Mouse (Mus musculus): ENCODE measurements around the gene Ip6k3. TPM values are rescaled to one million over a fixed set of nuclear protein-coding genes. Genes with fewer than 3 reads are reported as not detected.

The Ip6k3 gene
- polyA plus RNA-seq, 1 experiment from 2014 or later, result 0.21 TPM

DNA sequence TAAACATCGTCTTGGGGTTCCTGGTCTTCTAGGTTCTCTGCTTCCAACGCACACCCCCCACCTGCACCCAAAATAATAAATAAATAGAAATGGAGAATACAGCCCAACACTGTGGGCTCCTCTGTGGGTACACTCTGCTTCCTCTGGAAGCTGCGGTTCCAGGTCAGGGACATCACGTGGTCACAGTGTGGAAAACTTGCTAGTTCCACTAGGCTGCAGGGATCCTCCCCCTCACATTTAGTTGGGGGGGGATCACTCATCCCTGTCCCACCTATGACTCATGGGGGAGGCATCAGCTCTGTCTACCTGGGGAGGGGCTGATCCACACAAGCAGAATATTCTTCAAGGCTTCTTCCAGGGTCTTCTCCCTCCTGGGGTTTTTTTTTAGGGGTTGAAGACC, 23.4 kb downstream of the Ip6k3 start:
- no peak for ATAC-seq (ENCODE audit: insufficient read depth, low FRiP score, low read depth)
- Histone ChIP-seq H3K27ac (no peak overlapping the region), H3K4me3 (replicated peaks) (no peak overlapping the region), H3K9ac (no peak overlapping the region), H3K9me3 (no peaks in the 10 kb centered on the region), H3K27me3 (replicated peaks) (no peaks in the 10 kb centered on the region), H3K36me3 (no peaks in the 10 kb centered on the region), H3K4me1 (peaks cover 6% of the 10 kb centered on the region; the same call in 1 of the 2 replicates), H3K4me2 (no peak overlapping the region)
- WGBS, result 71% methylated on average over 4 of the region's 4 CpGs

- Histone ChIP-seq H3K36me3 (no peaks in the 10 kb centered on the region), H3K4me3 (replicated peaks) (no peak overlapping the region), H3K4me2 (peak overlapping the region; percentile 39; the same call in 1 of the 2 replicates), H3K4me1 (peaks cover 6% of the 10 kb centered on the region; the same call in 1 of the 2 replicates), H3K9ac (no peak overlapping the region), H3K27me3 (replicated peaks) (0 out of 2 replicates have a peak, but pooled peaks cover 4% of the 10 kb centered on the region), H3K27ac (peak overlapping the region; percentile 38; the same call in 1 of the 2 replicates), H3K9me3 (no peaks in the 10 kb centered on the region)
- peak; percentile 70 for ATAC-seq (ENCODE audit: insufficient read depth, low FRiP score, low read depth)
- 26% methylated on average over 10 of the region's 10 CpGs for WGBS
Observed at GRCm38 (mm10) chr17:27141971-27142450, 25.6 kb downstream of the Ip6k3 start.

GRCm38 (mm10) chr17:27140262-27140661, 27.3 kb downstream of the Ip6k3 start:
- H3K4me1 ChIP-seq, result peaks cover 8% of the 10 kb centered on the region; the same call in 1 of the 2 replicates
- 66% methylated on average over 9 of the region's 9 CpGs for WGBS
- no peak overlapping the region for H3K4me2 ChIP-seq
- H3K4me3 ChIP-seq (replicated peaks), result no peak overlapping the region
- H3K27me3 ChIP-seq (replicated peaks), result 0 out of 2 replicates have a peak, but pooled peaks cover 4% of the 10 kb centered on the region
- ATAC-seq (ENCODE audit: insufficient read depth, low FRiP score, low read depth), result no peak
- H3K27ac ChIP-seq, result no peak overlapping the region
- H3K9me3 ChIP-seq, result no peaks in the 10 kb centered on the region
- no peak overlapping the region for H3K9ac ChIP-seq
- H3K36me3 ChIP-seq, result no peaks in the 10 kb centered on the region

DNA sequence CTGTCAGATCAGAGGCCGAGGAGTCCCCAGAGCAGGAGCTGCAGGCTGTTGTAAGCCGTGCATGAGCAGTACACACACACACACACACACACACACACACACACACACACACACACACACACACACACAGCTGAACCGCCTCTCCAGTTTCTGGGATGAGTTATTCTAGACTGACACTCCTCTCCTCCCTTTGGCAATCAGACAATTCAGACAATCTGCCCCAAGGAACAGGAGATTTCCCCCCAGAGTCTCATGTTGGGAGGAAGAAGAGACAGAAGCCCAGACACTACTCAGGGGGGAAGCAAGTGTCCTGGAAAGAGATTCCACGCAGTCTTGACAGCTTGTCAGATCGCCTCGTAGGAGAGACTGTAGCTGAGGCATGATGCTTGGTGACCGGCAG, 28.3 kb downstream of the Ip6k3 start:
- H3K4me1 ChIP-seq, result peaks cover 9% of the 10 kb centered on the region; the same call in 1 of the 2 replicates

DNA sequence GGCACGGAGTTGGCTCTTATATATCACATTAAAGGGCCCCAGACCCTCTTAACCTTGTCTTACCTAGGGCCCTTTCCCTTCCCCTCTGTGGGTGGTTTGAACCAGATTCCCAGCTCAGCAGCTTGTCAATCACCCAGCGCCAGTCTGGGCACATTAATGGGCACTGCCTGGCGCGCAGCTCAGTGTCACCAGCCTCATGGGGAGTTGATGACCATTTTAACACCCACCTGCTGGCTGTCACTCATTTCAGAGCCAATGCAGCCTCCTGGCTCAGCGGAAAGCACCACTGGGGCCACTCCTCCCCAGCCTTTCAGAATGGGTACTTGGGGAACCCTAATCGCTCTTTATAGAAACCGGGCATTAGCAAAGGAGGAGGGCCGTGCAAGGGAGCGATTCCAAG, 29.2 kb downstream of the Ip6k3 start:
- Histone ChIP-seq H3K4me1 (peaks cover 11% of the 10 kb centered on the region), H3K4me3 (replicated peaks) (no peak overlapping the region), H3K9ac (no peak overlapping the region), H3K36me3 (no peaks in the 10 kb centered on the region), H3K4me2 (no peak overlapping the region), H3K27ac (no peak overlapping the region), H3K27me3 (replicated peaks) (0 out of 2 replicates have a peak, but pooled peaks cover 4% of the 10 kb centered on the region), H3K9me3 (no peaks in the 10 kb centered on the region)
- WGBS, result 74% methylated on average over 9 of the region's 9 CpGs
- ATAC-seq (ENCODE audit: insufficient read depth, low FRiP score, low read depth), result no peak

More for the DNA sequence above, 28.3 kb downstream of the Ip6k3 start:
- Histone ChIP-seq H3K27me3 (replicated peaks) (0 out of 2 replicates have a peak, but pooled peaks cover 4% of the 10 kb centered on the region), H3K36me3 (no peaks in the 10 kb centered on the region), H3K4me2 (no peak overlapping the region), H3K27ac (no peak overlapping the region), H3K9ac (no peak overlapping the region), H3K9me3 (no peaks in the 10 kb centered on the region), H3K4me3 (replicated peaks) (no peak overlapping the region)
- no peak for ATAC-seq (ENCODE audit: insufficient read depth, low FRiP score, low read depth)
- WGBS, result 50% methylated on average over 7 of the region's 7 CpGs

- ATAC-seq (ENCODE audit: insufficient read depth, low FRiP score, low read depth), result no peak
- Histone ChIP-seq H3K27ac (no peak overlapping the region), H3K9ac (no peak overlapping the region), H3K27me3 (replicated peaks) (0 out of 2 replicates have a peak, but pooled peaks cover 4% of the 10 kb centered on the region), H3K4me2 (no peak overlapping the region), H3K4me3 (replicated peaks) (no peak overlapping the region), H3K36me3 (no peaks in the 10 kb centered on the region), H3K4me1 (peaks cover 34% of the 10 kb centered on the region), H3K9me3 (no peaks in the 10 kb centered on the region)
- 12% methylated on average over 3 of the region's 3 CpGs for WGBS
Observed at GRCm38 (mm10) chr17:27134715-27135114, 32.9 kb downstream of the Ip6k3 start.

DNA sequence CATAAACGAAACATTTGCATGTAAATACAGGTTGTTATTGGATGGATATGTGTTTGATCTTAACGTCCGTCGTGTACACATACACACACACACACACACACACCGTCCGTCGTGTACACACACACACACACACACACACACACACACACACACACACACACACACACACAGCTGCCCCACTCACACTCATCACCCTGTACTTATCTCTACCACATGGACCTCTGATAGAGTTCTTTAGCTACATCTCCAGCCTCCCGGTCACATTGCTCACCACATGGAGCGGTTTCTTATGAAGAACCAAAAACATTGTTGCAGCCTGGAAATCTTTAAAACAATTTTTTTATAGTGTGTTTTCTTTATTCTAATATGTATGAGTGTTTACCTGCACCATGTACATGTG, 33.4 kb downstream of the Ip6k3 start:
- H3K36me3 ChIP-seq, result no peaks in the 10 kb centered on the region
- no peak for ATAC-seq (ENCODE audit: insufficient read depth, low FRiP score, low read depth)
- no peak overlapping the region for H3K9ac ChIP-seq
- WGBS, result 30% methylated on average over 8 of the region's 9 CpGs
- H3K27ac ChIP-seq, result no peak overlapping the region
- no peaks in the 10 kb centered on the region for H3K9me3 ChIP-seq
- peaks cover 39% of the 10 kb centered on the region for H3K4me1 ChIP-seq
- 0 out of 2 replicates have a peak, but pooled peaks cover 4% of the 10 kb centered on the region for H3K27me3 ChIP-seq (replicated peaks)
- peak overlapping the region; percentile 63 for H3K4me2 ChIP-seq
- peak overlapping the region; percentile 84 for H3K4me3 ChIP-seq (replicated peaks)

DNA sequence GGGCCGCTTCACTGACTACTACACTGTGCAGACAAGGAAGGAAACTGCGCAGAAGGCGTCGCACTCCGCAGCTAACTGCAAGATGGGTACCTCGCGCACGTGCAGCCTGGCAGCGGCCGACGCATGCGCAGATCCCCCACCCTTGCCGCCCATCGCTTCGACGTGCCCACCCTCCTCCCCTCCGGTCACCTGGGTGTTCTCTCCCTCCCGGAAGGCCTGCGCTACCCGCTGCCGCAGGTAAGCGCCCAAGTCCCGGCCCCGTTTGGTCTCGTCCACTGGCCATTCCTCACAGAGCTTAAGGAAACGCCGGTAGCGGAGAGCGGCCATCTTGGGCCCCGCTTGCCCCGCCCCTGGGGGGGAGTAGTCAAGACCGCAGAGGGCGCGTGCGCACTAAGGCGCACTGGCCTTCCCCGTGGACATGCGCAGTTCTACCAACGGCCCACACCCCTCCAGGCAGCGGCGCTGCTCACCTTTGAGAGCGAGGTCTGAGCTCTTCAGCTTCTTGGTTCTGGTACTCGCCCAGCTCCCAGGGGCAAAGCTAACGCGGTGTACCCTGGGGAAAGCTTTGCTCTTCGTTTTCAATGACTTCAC, 33.9 kb downstream of the Ip6k3 start, which contains the start of gene Uqcc2:
TSS of gene Uqcc2 (minus strand) at position 366 of the 591 bp plus-strand sequence.
- peak; percentile 94 for ATAC-seq (ENCODE audit: insufficient read depth, low FRiP score, low read depth)
- WGBS, result 1% methylated on average over 46 of the region's 46 CpGs
- Histone ChIP-seq H3K4me2 (peak within 1 kb of the TSS; percentile 63), H3K4me1 (peaks cover 42% of the 10 kb centered on the region), H3K9me3 (no peaks in the 10 kb centered on the region), H3K27me3 (replicated peaks) (0 out of 2 replicates have a peak, but pooled peaks cover 4% of the 10 kb centered on the region), H3K9ac (peak within 1 kb of the TSS; percentile 52; the same call in 1 of the 2 replicates), H3K36me3 (no peaks in the 10 kb centered on the region), H3K27ac (0 out of 2 replicates have a peak within 1 kb of the TSS, but pooled peaks have one; percentile 63), H3K4me3 (replicated peaks) (peak within 1 kb of the TSS; percentile 84)

- Histone ChIP-seq H3K4me3 (replicated peaks) (no peak overlapping the region), H3K27ac (no peak overlapping the region), H3K27me3 (replicated peaks) (no peaks in the 10 kb centered on the region), H3K4me1 (peaks cover 45% of the 10 kb centered on the region), H3K36me3 (no peaks in the 10 kb centered on the region), H3K4me2 (no peak overlapping the region), H3K9me3 (no peaks in the 10 kb centered on the region), H3K9ac (no peak overlapping the region)
- no peak for ATAC-seq (ENCODE audit: insufficient read depth, low FRiP score, low read depth)
- WGBS, result 86% methylated on average over 10 of the region's 10 CpGs
Observed at GRCm38 (mm10) chr17:27132238-27132637, 35.4 kb downstream of the Ip6k3 start.

- no peak overlapping the region for H3K27ac ChIP-seq
- no peaks in the 10 kb centered on the region for H3K27me3 ChIP-seq (replicated peaks)
- H3K4me3 ChIP-seq (replicated peaks), result no peak overlapping the region
- no peak overlapping the region for H3K9ac ChIP-seq
- H3K4me1 ChIP-seq, result peaks cover 45% of the 10 kb centered on the region
- no peaks in the 10 kb centered on the region for H3K36me3 ChIP-seq
- 75% methylated on average over 10 of the region's 10 CpGs for WGBS
- H3K9me3 ChIP-seq, result no peaks in the 10 kb centered on the region
- no peak for ATAC-seq (ENCODE audit: insufficient read depth, low FRiP score, low read depth)
- no peak overlapping the region for H3K4me2 ChIP-seq
Observed at GRCm38 (mm10) chr17:27131240-27131665, 36.3 kb downstream of the Ip6k3 start.

DNA sequence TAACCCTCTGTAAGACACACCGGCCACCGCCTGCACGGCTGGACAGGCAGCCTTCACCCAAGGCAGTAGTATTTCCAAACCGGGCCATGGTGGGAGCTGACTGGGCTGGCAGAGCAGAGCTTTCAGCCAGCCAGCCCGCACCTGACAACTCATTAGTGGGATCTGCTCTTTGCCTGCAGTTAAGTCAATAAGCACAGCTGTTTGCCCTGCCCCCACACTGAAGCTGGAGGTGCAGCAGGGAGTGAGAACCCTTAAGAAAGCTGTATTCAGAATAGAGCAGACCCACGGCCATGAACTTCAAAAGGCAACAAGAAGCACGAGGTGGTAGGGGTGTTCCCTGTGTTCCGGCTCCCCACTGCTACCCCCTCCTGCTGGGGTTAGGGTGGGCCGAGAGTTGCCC, 37.3 kb downstream of the Ip6k3 start:
- Histone ChIP-seq H3K4me1 (peaks cover 43% of the 10 kb centered on the region), H3K9me3 (no peaks in the 10 kb centered on the region), H3K4me3 (replicated peaks) (no peak overlapping the region), H3K36me3 (peaks cover 5% of the 10 kb centered on the region; the same call in 1 of the 2 replicates), H3K9ac (no peak overlapping the region), H3K4me2 (no peak overlapping the region), H3K27ac (no peak overlapping the region), H3K27me3 (replicated peaks) (no peaks in the 10 kb centered on the region)
- WGBS, result 39% methylated on average over 9 of the region's 9 CpGs
- no peak for ATAC-seq (ENCODE audit: insufficient read depth, low FRiP score, low read depth)

- no peak overlapping the region for H3K27ac ChIP-seq
Observed at GRCm38 (mm10) chr17:27129819-27130218, 37.8 kb downstream of the Ip6k3 start.

More at GRCm38 (mm10) chr17:27129819-27130218, 37.8 kb downstream of the Ip6k3 start:
- ATAC-seq (ENCODE audit: insufficient read depth, low FRiP score, low read depth), result no peak
- WGBS, result 71% methylated on average over 7 of the region's 7 CpGs
- Histone ChIP-seq H3K9me3 (no peaks in the 10 kb centered on the region), H3K9ac (no peak overlapping the region), H3K4me2 (no peak overlapping the region), H3K4me3 (replicated peaks) (no peak overlapping the region), H3K4me1 (peaks cover 42% of the 10 kb centered on the region), H3K36me3 (peaks cover 7% of the 10 kb centered on the region; the same call in 1 of the 2 replicates), H3K27me3 (replicated peaks) (no peaks in the 10 kb centered on the region)

Measured in stomach, embryonic 15.5 days (tissue).